Comparison of ENCODE assay signal across 25 mouse cellular contexts in the genomic region with DNA sequence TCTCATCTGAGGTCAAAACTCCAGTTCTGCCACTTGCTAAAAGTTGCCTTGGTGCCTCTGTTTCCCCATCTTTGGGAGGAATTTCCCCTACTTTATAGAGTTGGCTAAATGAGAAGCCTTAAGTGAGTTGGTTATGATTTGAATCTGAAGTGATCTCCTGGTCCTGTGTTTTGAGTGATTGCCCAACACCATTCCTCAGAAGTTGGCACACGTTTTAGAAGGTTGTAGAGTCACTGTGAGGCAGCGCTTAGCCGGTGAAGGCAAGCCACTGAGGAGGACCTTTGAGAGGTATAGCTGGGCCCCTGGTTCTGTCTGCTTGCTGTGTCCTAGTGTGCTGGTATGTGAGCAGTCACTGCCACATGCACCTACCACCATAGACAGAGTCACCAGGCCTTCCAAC. TPM values are rescaled to one million over a fixed set of nuclear protein-coding genes. Genes with fewer than 3 reads are reported as not detected.
A peak's percentile ranks its signal among the peaks of the same experiment; 100 is the strongest.
DNase-seq lines count a peak whose midpoint lies in the region; ATAC-seq and TF ChIP-seq lines count a peak whose summit lies in the region.
"Had no signal": no experiment of that assay in that cellular context is flagged by ENCODE, and none has a peak within 500 bp of the region (broad histone marks: within the 10 kb centered on the region; RNA-seq: fewer than 3 reads in every experiment).

No protein-coding gene starts in this region.

- peak; percentile 35 for DNase-seq in forebrain, embryonic 11.5 days (ENCODE audit: low spot score)
- peak; percentile 76 for DNase-seq in lung, postnatal 0 days (ENCODE audit: low spot score)
- peak; percentile 25 for DNase-seq in lung, postnatal 14 days
- DNase-seq in lung, postnatal 36 days = peak; percentile 79
- no peak for DNase-seq in gastrocnemius, postnatal 36 days
- DNase-seq: adrenal gland, adult 8-10 months; adrenal gland, postnatal 14 days; adrenal gland, postnatal 36 days; B cell, adult 2 months; cerebellum, adult 11-12 months; cerebellum, adult 2 months; cerebellum, adult 9-10 months; cerebellum, postnatal 10 days; cerebellum, postnatal 25 days had no signal

- no peaks in the 10 kb centered on the region for H3K9me3 ChIP-seq in forebrain, embryonic 11.5 days (ENCODE audit: control insufficient read depth, low read length)
- H3K9me3 ChIP-seq in forebrain, embryonic 13.5 days (replicated peaks) = no peaks in the 10 kb centered on the region
- no peaks in the 10 kb centered on the region for H3K9me3 ChIP-seq in lung, postnatal 0 days (ENCODE audit: low read length)
- H3K9me3 ChIP-seq in intestine, embryonic 16.5 days (ENCODE audit: control insufficient read depth, low read length) = no peaks in the 10 kb centered on the region
- H3K9me3 ChIP-seq: embryonic facial prominence, embryonic 10.5 days; embryonic facial prominence, embryonic 12.5 days; forebrain, embryonic 12.5 days; forebrain, embryonic 15.5 days had no signal

- H3K4me1 ChIP-seq in forebrain, embryonic 11.5 days (replicated peaks; ENCODE audit: control insufficient read depth, insufficient read depth, low read length) = no peaks in the 10 kb centered on the region; the same call in 1 of the 2 replicates
- H3K4me1 ChIP-seq in forebrain, embryonic 13.5 days = no peaks in the 10 kb centered on the region
- no peaks in the 10 kb centered on the region for H3K4me1 ChIP-seq in lung, postnatal 0 days (ENCODE audit: insufficient read depth, low read depth, low read length)
- H3K4me1 ChIP-seq in intestine, embryonic 16.5 days (ENCODE audit: control insufficient read depth, insufficient read depth, low read length) = no peaks in the 10 kb centered on the region
- H3K4me1 ChIP-seq: embryonic facial prominence, embryonic 10.5 days; embryonic facial prominence, embryonic 12.5 days; forebrain, embryonic 12.5 days; forebrain, embryonic 15.5 days had no signal

- no peak overlapping the region for H3K4me3 ChIP-seq in forebrain, embryonic 11.5 days (ENCODE audit: low read depth, low read length)
- H3K4me3 ChIP-seq in forebrain, embryonic 13.5 days = no peak overlapping the region
- no peak overlapping the region for H3K4me3 ChIP-seq in lung, postnatal 0 days (ENCODE audit: low read depth, low read length)
- H3K4me3 ChIP-seq in intestine, embryonic 16.5 days (ENCODE audit: low read length) = no peak overlapping the region
- H3K4me3 ChIP-seq: embryonic facial prominence, embryonic 10.5 days; embryonic facial prominence, embryonic 12.5 days; forebrain, embryonic 12.5 days; forebrain, embryonic 15.5 days had no signal

- no peak; the same call in 1 of the 2 replicates for TF ChIP-seq EP300 in lung, postnatal 0 days (IDR thresholded peaks at IDR 0.05)

- no peak for ATAC-seq in forebrain, embryonic 11.5 days (replicated peaks; ENCODE audit: low FRiP score)
- ATAC-seq in forebrain, embryonic 13.5 days = no peak
- peak; percentile 59 for ATAC-seq in lung, postnatal 0 days
- ATAC-seq in megakaryocyte, adult 5-6 weeks (ENCODE audit: poor library complexity, severe bottlenecking) = no peak
- no peak for ATAC-seq in intestine, embryonic 16.5 days
- ATAC-seq: activated CD4-positive, CD25-positive, alpha-beta regulatory T cell, adult 4 months; CD4-positive, CD25-positive, alpha-beta regulatory T cell, adult 4 months; forebrain, embryonic 15.5 days; Patski had no signal

- H3K9ac ChIP-seq in forebrain, embryonic 11.5 days (ENCODE audit: low read length) = no peak overlapping the region
- H3K9ac ChIP-seq in forebrain, embryonic 13.5 days = no peak overlapping the region
- H3K9ac ChIP-seq in lung, postnatal 0 days (replicated peaks; ENCODE audit: low read depth) = no peak overlapping the region
- no peak overlapping the region for H3K9ac ChIP-seq in intestine, embryonic 16.5 days (ENCODE audit: low read depth, low read length)
- H3K9ac ChIP-seq: embryonic facial prominence, embryonic 12.5 days; forebrain, embryonic 12.5 days; forebrain, embryonic 15.5 days had no signal

- H3K4me2 ChIP-seq in forebrain, embryonic 11.5 days (ENCODE audit: low read depth, low read length, severe bottlenecking) = no peak overlapping the region
- H3K4me2 ChIP-seq in forebrain, embryonic 13.5 days = no peak overlapping the region
- no peak overlapping the region for H3K4me2 ChIP-seq in lung, postnatal 0 days (replicated peaks; ENCODE audit: low read depth, low read length)
- no peak overlapping the region for H3K4me2 ChIP-seq in intestine, embryonic 16.5 days (ENCODE audit: low read depth, low read length)
- H3K4me2 ChIP-seq: embryonic facial prominence, embryonic 12.5 days; forebrain, embryonic 12.5 days; forebrain, embryonic 15.5 days had no signal

- H3K36me3 ChIP-seq in forebrain, embryonic 11.5 days (ENCODE audit: control insufficient read depth, insufficient read depth, low read length) = no peaks in the 10 kb centered on the region
- H3K36me3 ChIP-seq in forebrain, embryonic 13.5 days (ENCODE audit: poor library complexity, severe bottlenecking) = no peaks in the 10 kb centered on the region
- no peaks in the 10 kb centered on the region for H3K36me3 ChIP-seq in lung, postnatal 0 days (ENCODE audit: insufficient read depth, low read length)
- H3K36me3 ChIP-seq in intestine, embryonic 16.5 days (ENCODE audit: control insufficient read depth, insufficient read depth, low read length) = no peaks in the 10 kb centered on the region
- H3K36me3 ChIP-seq: embryonic facial prominence, embryonic 10.5 days; embryonic facial prominence, embryonic 12.5 days; forebrain, embryonic 12.5 days; forebrain, embryonic 15.5 days; G1E had no signal

- intact Hi-C loops in gastrocnemius, postnatal 36 days (cut with DNase I) = no loop called here

- no peak for TF ChIP-seq CTCF in lung, postnatal 0 days (IDR thresholded peaks at IDR 0.05)

- no peaks in the 10 kb centered on the region for H3K27me3 ChIP-seq in forebrain, embryonic 11.5 days (ENCODE audit: control insufficient read depth, insufficient read depth, low read length)
- H3K27me3 ChIP-seq in forebrain, embryonic 13.5 days = no peaks in the 10 kb centered on the region
- no peaks in the 10 kb centered on the region for H3K27me3 ChIP-seq in lung, postnatal 0 days (replicated peaks; ENCODE audit: insufficient read depth, low read length)
- H3K27me3 ChIP-seq in intestine, embryonic 16.5 days (replicated peaks; ENCODE audit: control insufficient read depth, insufficient read depth, low read length) = no peaks in the 10 kb centered on the region
- H3K27me3 ChIP-seq: embryonic facial prominence, embryonic 12.5 days; forebrain, embryonic 12.5 days; forebrain, embryonic 15.5 days had no signal

- H3K27ac ChIP-seq in forebrain, embryonic 11.5 days (ENCODE audit: low read depth, low read length) = no peak overlapping the region
- no peak overlapping the region for H3K27ac ChIP-seq in forebrain, embryonic 13.5 days
- H3K27ac ChIP-seq in lung, postnatal 0 days (ENCODE audit: low read length) = peak overlapping the region; percentile 44; the same call in 1 of the 2 replicates
- H3K27ac ChIP-seq in intestine, embryonic 16.5 days (ENCODE audit: low read length) = no peak overlapping the region
- H3K27ac ChIP-seq: embryonic facial prominence, embryonic 10.5 days; embryonic facial prominence, embryonic 12.5 days; forebrain, embryonic 12.5 days; forebrain, embryonic 15.5 days had no signal

- 91% methylated on average over 3 of the region's 3 CpGs for WGBS in forebrain, embryonic 11.5 days
- WGBS in forebrain, embryonic 13.5 days = 81% methylated on average over 3 of the region's 3 CpGs
- 55% methylated on average over 3 of the region's 3 CpGs for WGBS in lung, postnatal 0 days
- WGBS in intestine, embryonic 16.5 days = 85% methylated on average over 3 of the region's 3 CpGs

RNA-seq across cellular contexts. Expression of gene Brd7, which starts 31.3 kb away (rescaled TPM):
- polyA plus RNA-seq in forebrain, embryonic 11.5 days (2014; fragmentation: Nextera tagmentation; extraction: Ambion mirVana) = 81.9 and 99.8 TPM in 2 replicates
- 75.2 TPM in 2 replicates for polyA plus RNA-seq in forebrain, embryonic 13.5 days (2015; fragmentation: Nextera tagmentation; extraction: Ambion mirVana)
- 116 and 129 TPM in 2 replicates for polyA plus RNA-seq in lung, postnatal 0 days (2015; fragmentation: Nextera tagmentation; extraction: Ambion mirVana)
- 10 to 100 TPM; 61.0 to 65.3 TPM for total RNA-seq in gastrocnemius, postnatal 36 days (2021)
- 65.4 and 69.1 TPM in 2 replicates for total RNA-seq in megakaryocyte, adult 5-6 weeks (2015)
- total RNA-seq in megakaryocyte, adult 5-6 weeks (2017) = 61.5 and 62.7 TPM in 2 replicates
- polyA plus RNA-seq in intestine, embryonic 16.5 days (2015; fragmentation: Nextera tagmentation; extraction: Ambion mirVana) = 32.9 and 38.8 TPM in 2 replicates

Comparison
In these comparisons a context has a peak if more than half of its experiments do, and no peak if none do; other contexts are left out.
1. DNase-seq: peak in forebrain, embryonic 11.5 days (single experiment), lung, postnatal 0 days (single experiment), lung, postnatal 14 days (single experiment) and lung, postnatal 36 days (single experiment); none in gastrocnemius, postnatal 36 days (0 of 2).